Mouse (Mus musculus) T-helper 17 cell (primary cell): ENCODE data around the gene Ifnab.

Experiments
- in situ Hi-C, 2 experiments: fragments of 300-600 bp; cut with MboI, MseI; formaldehyde crosslinking; loops; 1 replicate in 1 of 2; 2 replicates in 1 of 2; pipeline ENCODE4 v1.15.1; 2025; ENCODE audit warnings: high pct_unique_total_duplicates in 2 of 2

The Ifnab gene

DNA sequence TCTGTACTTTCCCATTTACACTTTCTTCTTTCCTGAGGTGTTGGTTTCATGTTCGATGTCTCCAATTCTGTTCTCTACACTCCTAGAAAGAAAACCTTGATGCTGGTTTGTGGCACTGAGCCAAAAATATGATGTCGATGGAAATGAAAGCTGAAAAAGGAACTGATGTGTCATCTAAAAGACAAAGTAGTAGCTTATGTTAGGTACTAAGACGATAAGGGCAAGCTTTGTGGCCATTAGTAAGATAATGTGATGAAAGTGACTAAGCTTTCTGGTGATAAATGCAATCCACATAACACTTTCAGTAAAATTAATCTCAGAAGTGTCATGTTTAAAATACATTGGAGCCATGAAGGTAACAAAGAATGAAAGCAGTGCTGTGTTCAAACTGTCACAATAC lies 9.8 kb downstream of the Ifnab start:
- in situ Hi-C loops = loop anchor here in 1 of 2 experiments (25.0 kb wide), 2 partner anchors 581 to 856 kb away; no protein-coding TSS in a partner anchor

DNA sequence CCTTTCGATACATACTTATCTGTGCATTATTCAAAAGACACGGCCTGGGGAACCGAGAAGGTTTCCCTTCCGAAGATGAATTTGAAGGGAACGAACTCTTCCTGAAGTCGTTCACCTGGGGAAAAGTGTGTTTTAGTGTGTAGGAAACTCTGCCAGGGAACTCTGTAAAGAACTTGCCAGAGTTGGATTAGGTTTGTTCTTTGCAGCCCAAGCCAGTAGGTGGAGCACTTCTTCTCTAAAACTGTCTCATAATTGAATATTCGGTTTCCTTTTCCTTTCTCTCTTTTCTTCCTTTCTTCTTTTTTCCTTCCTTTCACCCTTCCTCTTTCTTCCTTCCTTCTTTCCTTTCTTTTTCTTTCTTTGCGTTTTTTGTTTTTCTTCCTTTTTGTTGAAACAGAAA lies 10.8 kb downstream of the Ifnab start:
- in situ Hi-C loops = loop anchor here in 1 of 2 experiments (25.0 kb wide), 2 partner anchors 582 to 857 kb away; no protein-coding TSS in a partner anchor

DNA sequence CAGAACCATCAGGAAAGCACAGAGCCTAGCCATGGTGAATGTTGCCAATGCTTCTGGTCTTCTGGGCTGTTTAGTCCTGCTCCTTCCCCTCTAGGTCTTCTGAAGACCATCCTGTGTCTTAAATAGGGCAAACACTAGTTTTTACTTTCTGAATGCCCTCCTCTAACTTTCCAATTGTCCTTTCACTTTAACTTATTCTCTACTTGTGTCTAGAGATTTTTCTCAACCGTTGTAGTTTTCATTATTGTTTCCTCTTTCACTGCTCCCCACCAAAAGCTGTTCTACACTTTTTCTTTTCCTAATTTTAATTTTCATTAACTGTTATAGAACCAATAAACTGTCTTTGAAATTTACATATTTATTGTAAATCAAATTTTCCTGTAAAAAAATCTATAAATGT lies 14.3 kb downstream of the Ifnab start, which contains the start of gene Ifna16:
TSS of gene Ifna16 (minus strand) at position 101 of the 400 bp plus-strand sequence.
- in situ Hi-C loops = loop anchor here in 1 of 2 experiments (25.0 kb wide), 2 partner anchors 585 to 860 kb away; no protein-coding TSS in a partner anchor

DNA sequence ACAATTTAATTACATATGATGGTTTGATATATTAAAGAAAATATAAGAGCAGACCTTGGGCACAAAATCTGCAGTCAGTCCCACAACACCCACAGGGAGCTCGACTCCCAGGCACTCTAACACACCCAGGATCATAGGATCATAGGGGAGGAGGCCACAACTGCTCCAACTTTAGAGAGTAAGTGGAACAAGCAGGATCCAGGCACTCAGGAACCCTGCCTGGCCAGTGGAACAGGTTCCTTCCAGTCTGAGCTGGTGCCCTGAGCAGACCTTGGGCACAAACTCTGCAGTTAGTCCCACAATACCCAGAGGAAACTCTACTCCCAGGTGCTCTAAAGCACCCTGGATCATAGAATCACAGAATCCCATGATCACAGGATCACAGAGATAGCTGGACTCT lies 35.7 kb downstream of the Ifnab start:
- in situ Hi-C loops = no loop called here

DNA sequence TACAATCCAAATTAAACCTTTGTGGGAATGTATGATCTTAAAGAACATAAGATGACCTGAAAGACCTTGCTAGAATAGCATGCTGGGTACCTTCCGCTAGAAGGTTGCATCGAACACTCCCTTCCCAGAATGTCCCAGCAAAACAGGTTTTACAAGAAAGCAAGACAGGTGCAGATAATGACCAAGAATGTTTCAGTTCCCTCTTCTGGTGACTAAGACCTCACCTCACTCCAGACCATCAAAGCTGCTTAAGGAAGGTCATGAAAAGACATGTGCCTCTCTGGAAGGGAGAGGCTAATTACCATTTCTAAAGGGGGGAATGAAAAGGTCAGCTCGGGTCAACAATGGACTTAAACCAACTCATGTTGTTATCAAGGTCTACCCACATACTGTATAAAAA lies 37.5 kb downstream of the Ifnab start:
- in situ Hi-C loops = no loop called here

DNA sequence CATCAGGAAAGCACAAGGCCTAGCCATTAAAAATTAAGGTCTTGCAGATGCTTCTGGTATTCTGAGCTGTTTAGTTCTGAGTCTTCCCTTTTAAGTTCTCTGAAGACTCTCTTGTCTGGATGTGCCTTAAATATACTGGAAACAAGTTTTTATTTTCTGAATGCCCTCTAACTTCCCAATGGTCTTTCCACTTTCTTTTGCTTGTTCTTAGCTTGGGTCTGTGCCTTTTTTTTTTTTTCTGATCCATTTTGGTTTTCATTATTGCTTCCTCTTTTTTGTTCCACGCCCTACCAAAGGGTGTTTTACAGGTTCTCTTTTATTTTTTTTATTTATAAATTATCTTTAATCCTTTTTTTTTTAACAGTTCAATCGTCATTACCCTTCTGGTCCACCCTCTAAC lies 46.8 kb downstream of the Ifnab start, which contains the start of gene Ifna13:
TSS of gene Ifna13 (minus strand) at position 101 of the 400 bp plus-strand sequence.
- in situ Hi-C loops = loop anchor here (5.0 kb wide), 1 partner anchor 92 kb away; no protein-coding TSS in a partner anchor

DNA sequence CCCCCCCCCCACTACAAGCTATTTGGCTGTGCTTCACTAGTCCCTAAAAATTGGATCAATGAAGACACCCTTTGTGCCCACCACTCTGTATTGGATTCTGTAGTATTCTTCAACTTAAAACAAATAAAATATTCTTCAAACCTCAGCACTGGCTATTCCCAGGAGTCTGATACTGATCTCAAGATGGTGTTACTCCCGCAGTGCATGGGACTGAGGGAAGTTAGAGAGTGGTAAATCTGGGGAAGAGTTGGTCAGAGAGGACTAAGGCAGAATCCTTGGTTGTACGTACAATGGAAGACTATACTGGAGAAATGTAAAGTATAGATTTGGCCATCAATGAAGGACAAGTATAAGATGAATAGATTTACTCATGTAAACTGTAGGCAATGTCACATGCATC lies 48.6 kb downstream of the Ifnab start:
- in situ Hi-C loops = loop anchor here (5.0 kb wide), 1 partner anchor 90 kb away; no protein-coding TSS in a partner anchor

DNA sequence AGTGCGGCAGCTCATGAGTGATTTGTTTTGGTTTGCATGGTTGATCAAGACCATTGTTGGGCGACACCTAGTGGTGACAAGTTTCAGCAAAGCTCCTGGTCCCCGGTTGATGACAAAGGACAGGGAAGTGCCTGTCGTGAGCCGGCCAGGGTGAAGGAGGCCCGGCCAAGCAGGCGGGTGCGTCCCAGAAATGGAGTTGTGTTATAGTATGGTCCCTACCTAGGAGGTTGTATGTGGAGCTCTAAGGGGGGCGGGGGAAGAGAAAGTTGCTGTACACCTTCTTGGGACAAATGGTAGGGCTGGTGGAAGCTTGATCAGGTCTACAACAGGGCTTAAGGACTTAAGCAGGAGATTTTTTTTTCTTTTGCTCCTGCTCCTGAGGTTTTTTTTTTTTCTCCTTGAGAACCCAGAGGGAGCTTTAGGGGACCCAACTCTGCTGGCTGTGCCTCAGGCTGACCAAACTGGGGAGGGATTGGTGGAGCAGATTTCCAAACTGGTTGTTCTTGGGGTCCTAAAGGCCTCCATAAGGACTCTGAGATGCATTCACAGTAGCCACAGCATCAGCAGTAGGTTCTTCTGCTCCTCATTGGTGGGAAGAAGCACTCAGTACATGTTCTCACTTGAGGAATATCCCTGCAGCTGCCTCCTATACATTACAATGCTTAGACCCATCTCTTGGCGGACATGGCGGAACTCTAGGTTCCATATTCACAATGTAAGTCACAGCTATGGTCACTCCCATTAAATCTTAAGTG lies 49.9 kb downstream of the Ifnab start:
- in situ Hi-C loops = loop anchor here (5.0 kb wide), 1 partner anchor 89 kb away; no protein-coding TSS in a partner anchor

DNA sequence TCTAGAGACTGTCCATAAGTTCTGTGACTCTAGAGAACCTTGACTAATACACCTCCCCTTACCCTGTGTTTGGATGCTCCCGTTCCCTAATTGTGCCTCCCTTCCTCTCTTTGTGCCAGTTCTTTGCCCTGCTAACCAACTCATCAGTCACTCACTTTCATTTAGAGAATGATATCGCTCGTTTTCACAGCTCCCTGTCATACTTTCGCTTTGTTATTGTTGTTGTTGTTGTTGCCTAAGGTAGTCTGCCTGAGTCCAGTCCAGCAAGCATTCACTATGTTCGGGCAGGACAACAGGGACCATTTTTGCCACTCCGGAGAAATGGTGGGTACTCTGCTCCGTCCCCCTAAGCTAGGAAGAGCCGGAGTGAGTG lies 50.5 kb downstream of the Ifnab start:
- in situ Hi-C loops = loop anchor here (5.0 kb wide), 1 partner anchor 88 kb away; no protein-coding TSS in a partner anchor
